Mouse (Mus musculus): Measurements from ENCODE around the gene Kcnma1. TPM values are rescaled to one million over a fixed set of nuclear protein-coding genes. Genes with fewer than 3 reads are reported as not detected.
A peak's percentile ranks its signal among the peaks of the same experiment; 100 is the strongest.

Kcnma1 gene
- total RNA-seq, 4 experiments from 2014 or later, result 151 to 190 (median 165) TPM

DNA sequence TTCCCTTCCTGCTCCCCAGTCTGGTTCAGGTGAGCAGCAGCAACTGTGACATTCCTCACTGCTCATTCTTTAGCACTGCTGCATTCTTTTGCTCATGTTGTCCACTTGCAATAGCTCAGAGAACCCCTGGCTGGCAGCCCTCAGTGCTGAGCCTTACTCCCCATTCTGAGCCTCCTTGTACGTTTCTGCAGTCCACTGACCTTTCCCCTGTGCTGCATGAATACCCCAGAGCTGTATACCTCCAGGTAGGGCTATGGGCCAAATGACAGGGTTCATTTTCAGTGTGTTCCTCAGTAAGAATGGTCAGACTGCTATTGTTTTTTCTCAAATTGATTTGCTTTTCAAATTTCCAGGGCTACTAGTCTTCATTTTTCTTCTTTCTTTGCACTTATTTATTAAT is 396.2 kb downstream of the Kcnma1 start:
- no peak for DNase-seq (ENCODE audit: low spot score in 2 of 2)

DNA sequence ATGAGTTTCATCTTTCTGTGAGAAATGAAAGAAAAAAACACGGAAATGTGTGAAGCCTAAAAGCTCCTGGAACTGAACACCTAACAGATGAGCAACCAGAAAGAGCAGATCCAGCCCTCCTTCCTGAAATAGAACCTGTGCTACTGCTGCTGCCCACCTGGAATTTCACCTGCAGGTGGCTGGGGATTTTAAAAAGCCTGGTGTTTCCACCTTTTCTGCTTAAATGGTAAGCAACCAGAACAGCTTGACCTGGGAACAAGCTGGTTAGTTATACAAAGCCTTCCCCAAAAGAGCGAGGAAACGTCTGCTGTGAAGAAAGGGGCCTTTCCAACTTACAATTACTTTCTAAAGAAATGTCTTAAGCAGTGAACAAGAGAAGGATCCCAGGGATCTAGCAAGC is 404.2 kb downstream of the Kcnma1 start:
- peak in 1 of 2 experiments; percentile 47 for DNase-seq (ENCODE audit: low spot score in 2 of 2)

DNA sequence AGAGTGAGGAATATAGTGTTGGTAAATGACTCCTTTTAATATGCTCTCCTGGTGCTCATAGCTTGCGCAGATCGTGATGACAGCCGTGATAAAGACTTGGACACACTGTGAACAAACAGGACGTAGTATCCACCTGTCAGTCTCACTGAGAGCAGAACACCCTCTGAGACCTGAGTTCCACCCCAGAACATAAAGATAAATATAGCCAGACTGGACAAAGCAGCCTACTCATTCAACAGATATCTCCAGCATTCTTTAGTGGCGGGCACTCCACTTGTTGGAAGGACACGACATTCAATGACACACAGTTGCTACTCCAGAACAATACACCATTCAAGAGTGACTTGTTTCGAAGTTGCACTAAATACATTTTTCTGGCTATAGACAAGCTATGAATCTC is 408.6 kb downstream of the Kcnma1 start:
- DNase-seq (ENCODE audit: low spot score in 2 of 2), result no peak

DNA sequence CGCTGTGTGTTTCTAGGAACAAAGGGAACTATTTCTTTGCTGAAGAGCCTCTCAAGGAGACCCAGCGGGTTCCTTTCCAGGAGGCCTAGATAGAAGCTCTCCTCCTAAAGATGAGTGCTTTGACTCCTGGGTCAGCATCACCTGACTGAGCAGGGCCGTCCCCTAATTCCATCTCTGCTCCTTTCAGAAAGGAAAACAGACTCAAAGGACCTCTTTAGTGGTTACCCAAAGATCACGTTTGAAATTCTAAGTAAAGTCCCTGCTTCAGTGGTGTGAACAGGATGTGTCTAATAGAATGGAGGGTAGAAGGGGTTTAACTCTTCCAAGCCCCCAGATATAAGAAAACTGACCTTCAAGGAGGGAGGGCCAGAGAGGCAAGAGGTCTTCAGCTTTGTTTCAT is 411.4 kb downstream of the Kcnma1 start:
- DNase-seq (ENCODE audit: low spot score in 2 of 2), result no peak

DNA sequence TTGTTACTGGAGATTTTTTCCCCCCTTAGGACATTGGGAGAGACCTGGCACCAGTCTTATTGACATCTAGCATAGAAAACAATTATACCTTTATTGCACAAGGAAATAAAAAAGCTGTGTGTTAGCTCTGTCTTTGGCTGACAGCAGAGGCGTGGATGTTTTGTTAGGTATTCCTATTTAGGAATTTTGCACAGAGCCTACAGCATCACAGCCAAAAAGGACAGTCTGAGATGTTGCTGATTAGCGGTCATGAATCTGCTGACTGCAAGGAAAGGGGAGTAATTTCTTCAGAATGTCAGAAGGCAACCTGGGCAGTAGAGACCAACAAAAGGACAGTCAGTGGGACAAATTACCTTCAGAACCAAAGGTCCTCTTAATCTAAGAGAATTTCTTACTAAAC is 412.2 kb downstream of the Kcnma1 start:
- DNase-seq (ENCODE audit: low spot score in 2 of 2), result no peak

DNA sequence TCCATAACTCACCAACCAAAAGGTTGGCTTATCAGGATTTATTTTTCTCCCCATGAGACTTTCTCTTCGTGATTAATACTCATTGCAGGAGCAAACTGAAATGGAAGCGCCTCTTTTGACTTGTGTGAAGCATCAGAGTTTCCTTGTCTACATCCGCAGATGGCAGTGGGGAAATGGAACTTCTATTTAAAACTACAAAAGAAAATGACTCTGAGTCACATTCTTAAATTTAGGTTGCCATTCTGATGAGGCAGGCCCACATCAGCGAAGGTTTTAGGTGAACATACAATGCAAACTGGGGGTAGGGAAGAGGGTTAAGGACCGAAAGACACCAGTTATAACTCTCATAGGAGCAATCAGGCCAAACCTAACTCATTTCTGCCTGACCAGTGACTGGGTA is 419.7 kb downstream of the Kcnma1 start:
- DNase-seq (ENCODE audit: low spot score in 2 of 2), result peak in 1 of 2 experiments; percentile 35

DNA sequence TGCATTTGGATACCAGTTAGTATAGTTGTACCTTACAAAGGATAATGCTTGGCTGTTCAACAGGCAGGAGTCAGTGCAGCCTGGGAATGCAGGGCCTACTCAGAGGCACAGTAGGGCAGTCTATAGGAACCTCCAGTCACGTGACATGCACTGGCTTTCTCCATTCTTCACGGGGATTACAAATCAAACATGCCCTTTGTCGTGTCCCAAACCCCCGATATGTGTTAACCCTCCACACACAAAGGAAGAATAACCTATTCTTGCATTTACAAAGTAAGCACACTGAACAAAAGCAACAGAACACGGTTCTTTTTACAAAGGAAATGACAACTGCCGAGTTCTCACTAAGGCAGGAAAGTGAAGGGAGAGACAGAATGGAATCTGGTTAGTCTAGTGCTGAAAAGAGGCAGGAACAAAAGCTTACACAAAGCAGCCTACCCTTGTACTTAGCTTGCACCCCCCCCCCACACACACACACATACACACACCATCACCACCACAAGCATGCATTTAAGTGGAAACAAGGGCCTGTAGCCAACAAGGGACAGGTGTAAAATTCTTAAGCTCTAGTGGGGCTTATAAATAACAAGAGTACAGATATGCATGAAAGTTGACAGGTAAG is 421.4 kb downstream of the Kcnma1 start:
- DNase-seq (ENCODE audit: low spot score in 2 of 2), result no peak

DNA sequence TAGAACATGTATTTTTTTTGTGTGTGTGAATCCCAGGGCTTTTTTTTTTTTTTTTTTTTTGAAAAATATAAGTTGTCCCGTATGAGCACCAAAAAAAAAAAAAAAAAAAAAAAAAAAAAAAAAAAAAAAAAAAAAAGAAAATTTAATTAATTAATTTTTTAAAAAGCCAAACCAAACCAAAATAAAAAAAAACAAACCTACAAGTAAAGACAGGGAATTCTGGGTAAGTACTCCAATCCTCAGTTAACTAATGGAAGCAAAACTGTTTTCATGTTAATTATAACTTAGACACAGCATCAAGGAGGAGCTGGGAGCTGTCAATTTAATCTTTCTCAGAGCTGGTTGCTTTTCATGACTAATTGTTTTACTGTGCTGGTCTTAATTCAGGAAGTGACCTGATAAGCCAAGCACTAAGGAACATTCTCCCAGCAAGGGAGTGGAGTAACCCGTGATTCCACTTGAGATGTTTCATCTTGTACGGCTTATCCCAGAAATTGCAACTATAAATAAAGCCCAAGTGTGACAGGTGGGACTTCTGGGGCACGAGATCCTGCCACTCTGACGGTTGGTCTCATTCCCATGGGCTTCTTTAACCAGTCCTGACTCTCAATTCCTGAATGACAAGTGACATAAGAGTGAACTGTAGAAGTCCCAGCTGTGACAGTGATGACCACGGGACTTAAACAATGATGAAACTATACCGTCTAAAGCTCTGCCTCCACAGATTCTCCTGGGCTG is 424.4 kb downstream of the Kcnma1 start:
- DNase-seq (ENCODE audit: low spot score in 2 of 2), result no peak

DNA sequence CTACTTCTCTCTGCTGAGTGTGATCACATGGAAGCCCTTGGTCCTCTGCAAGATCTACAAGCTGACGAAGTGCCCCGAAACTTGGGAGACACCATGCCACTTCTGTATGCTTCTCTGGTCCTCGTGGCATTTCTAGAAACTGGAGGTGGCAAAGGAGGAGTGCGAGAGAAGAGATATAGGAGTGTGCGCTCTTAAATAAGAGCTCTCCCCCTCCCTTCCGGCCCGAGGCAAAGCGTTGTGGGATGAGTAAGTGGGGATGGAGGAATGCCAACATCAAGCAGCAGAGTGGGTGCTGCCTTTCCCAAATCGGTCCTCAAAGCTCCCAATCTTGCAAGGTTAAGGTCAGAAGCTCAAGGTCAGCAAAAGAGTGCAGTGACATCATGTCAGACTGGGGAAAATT is 426.8 kb downstream of the Kcnma1 start:
- peak; percentile 30 to 83 for DNase-seq (ENCODE audit: low spot score in 2 of 2)

DNA sequence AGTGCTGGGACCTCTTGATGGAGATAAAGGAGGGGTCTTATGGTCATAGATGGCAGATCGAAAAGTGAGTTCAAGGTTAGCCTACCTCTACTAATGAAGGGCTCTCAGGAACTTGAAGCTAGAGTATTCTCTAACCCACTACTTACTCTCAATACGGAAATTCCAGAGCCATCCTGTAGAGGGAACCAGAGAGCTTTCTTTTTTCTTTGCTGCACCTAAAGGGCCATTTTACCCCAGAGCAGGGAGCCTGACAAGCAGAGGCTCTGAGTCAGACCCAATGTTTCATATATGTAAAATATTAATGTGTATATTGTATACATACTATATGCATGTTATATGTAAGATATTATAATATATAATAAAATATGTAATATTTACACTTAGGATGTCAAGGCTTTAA is 431.1 kb downstream of the Kcnma1 start:
- peak in 1 of 2 experiments; percentile 34 for DNase-seq (ENCODE audit: low spot score in 2 of 2)

DNA sequence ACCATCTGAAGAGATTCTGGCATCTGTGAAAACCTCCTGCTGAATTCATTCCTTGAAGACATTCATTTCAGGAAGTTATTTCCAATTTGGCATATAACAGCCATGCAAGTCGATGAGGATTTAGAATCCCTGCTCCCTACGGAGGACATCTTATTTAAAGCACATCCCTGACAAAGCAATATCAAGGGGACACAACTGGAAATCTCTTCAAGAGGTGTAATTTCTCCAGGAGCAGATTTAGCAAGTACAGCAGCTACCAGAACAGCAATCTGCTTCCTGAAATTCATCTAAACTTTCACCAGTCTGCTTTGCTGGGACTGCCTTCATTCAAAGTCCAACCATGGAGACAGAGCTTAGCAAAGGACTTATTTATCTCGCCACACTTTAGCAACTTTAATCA is 433.0 kb downstream of the Kcnma1 start:
- no peak for DNase-seq (ENCODE audit: low spot score in 2 of 2)

DNA sequence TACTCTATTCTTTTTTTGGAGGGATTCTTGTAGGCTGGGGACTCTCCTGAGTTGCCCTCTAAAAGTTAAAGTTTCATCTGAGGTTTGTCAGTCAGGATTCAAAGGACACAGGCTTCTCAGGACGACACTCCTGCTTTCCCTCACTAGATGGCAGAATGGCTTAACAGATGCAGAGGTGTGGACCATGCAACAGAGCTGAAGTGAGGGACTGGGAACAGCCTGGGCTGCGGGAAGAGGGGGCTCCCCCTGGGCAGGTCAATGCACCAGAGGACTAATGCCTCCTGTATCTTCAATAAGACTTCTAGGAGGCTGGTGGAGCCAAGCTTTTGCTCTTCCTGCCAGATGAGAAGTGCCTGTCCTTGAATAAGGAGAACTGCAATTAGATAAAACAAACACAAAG is 438.3 kb downstream of the Kcnma1 start:
- no peak for DNase-seq (ENCODE audit: low spot score in 2 of 2)

DNA sequence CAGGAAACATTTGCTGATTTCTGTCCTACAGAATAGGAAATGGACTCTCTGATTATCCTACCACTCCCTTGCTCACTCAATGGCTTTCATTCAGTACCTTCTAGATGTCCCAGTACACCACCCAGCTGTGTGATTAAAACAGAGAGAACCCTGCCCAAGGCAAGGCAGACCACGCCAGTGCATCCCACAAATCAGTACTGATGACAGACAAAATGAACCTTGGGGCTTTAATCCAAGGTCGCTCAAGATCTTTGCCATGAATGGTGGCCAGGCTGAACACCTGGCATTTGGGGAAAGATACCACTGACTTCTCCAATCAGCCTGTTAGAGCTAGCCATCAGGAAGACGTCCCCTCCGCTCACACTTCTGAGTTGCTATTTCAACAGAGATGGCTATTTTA is 440.2 kb downstream of the Kcnma1 start:
- no peak for DNase-seq (ENCODE audit: low spot score in 2 of 2)

DNA sequence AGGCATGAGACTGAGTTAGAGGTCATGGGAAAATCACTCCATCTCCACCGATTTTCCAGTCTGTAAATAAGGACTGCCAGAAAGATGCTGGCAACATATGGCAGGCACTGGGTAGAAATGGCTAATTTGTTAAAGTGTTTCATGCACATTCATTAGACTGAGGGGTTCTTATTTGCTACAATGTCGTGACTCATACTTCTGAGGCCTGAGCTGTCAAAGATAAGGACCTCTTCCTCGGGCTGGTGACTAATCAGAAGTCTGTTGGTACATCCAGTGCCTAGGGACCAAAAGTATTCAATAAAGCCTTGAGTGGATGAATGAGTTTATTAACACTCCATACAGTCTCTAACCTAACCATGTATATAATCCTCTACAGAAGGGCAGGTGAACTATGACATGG is 440.9 kb downstream of the Kcnma1 start:
- DNase-seq (ENCODE audit: low spot score in 2 of 2), result no peak

DNA sequence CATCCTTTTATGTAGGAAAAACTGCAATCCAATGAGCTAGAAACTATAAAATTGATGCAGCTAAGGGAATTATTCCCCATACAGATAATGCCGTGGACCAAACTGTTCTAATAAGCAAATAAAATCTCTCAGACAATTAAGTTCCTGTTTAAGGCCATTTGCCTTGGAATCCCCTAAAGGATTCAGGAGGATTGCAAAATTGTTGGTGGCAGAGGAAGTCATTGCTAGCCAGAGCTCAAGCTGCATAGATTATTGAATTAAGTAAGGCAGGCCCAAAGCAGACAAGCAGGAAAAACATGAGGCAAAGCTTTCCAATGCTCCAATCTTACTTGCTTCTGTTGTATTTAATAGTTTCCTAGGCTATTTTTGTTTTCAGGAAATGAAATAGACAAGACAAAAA is 441.5 kb downstream of the Kcnma1 start:
- no peak for DNase-seq (ENCODE audit: low spot score in 2 of 2)

DNA sequence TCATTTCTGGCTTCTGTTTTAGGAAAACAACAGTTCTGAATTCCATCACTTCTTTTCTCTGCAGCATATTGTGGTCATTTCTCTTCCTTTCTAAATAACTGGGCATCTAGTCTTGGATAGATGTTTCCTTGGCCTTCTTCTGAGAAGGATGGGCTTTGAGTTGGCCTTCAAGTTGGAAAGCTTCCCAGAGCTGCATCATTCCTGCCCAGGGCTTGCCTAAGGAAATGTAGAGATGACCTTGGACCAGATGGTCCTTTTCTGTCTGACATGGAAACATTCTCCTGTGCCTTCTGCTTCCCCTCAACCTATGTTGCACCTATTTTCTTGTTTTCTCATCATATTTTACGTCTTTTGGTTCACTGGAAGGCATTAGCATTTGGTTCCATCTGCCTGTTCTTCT is 444.0 kb downstream of the Kcnma1 start:
- no peak for DNase-seq (ENCODE audit: low spot score in 2 of 2)

DNA sequence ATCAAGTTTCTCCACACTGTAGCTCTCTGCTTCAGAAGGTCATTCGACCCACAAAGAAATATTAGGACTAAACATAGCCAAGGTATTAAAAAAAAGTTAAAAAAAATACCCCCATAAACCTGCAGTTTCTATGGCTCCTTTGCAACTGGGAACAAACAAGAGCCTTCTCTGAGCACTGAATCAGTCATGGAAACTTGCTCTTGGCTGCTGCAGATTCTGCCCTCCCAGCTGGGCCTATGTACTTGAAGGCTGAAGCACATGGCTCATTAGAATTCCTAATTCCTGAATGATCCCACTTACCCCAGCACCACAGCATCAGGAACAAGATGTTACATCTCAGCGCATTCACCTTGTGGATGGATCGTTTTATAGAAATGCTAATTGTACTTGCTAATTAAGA is 448.4 kb downstream of the Kcnma1 start:
- DNase-seq (ENCODE audit: low spot score in 2 of 2), result no peak

DNA sequence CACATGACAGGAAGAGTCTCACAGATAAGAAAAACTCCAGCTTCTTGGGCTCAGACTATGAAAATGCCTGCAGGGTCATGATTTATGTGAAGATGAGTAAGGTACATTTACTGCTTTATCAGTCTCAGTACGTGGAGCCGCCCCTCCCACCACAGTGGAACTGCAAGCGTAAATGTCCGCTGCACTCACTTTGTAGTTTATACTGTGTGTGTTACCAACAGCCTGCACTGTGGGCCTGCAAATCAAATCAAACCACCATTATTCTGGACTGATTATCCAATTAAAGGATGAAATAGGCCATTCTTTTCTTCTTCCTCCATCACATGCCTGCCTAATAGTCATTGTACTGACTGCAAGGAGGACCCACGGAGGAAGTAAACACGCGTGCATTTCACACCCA is 449.8 kb downstream of the Kcnma1 start:
- DNase-seq (ENCODE audit: low spot score in 2 of 2), result no peak

DNA sequence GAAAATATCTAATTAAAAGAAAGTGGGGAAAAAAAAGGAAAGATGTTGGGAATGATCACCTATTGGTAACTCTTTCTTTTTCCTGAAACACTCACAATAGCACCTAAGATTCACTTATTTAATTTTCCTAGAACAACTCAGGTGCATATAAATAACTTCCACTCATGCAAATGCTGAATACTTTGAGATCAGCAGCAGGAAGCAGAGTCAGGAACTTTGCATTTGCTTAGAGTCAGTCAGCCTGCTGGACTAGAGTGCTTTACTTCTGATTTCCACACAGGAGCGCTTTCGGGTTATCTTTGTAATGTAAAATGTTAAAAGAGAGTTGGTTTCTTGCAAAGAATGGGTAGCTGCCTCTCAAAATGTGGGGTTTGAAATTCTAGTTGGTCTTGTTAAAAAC is 451.1 kb downstream of the Kcnma1 start:
- DNase-seq (ENCODE audit: low spot score in 2 of 2), result no peak

DNA sequence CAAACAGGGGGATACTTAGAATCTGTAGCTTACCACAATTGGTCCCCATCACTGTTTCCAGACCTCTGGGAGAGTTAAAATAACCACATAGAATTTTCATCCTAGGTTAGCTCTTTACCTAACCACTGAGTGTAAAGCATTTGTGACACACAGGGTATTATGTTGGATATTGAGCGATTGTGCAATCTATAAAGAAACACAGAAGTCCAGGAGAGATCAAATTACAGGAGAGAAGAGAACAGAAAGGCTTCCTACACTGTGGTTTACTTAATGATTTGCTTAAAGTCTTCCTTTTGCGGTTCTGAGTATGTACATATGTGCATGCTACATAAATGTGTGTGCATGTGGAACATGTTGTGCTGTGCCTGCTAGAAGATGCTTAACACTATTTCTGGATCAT is 458.6 kb downstream of the Kcnma1 start:
- DNase-seq (ENCODE audit: low spot score in 2 of 2), result no peak

DNA sequence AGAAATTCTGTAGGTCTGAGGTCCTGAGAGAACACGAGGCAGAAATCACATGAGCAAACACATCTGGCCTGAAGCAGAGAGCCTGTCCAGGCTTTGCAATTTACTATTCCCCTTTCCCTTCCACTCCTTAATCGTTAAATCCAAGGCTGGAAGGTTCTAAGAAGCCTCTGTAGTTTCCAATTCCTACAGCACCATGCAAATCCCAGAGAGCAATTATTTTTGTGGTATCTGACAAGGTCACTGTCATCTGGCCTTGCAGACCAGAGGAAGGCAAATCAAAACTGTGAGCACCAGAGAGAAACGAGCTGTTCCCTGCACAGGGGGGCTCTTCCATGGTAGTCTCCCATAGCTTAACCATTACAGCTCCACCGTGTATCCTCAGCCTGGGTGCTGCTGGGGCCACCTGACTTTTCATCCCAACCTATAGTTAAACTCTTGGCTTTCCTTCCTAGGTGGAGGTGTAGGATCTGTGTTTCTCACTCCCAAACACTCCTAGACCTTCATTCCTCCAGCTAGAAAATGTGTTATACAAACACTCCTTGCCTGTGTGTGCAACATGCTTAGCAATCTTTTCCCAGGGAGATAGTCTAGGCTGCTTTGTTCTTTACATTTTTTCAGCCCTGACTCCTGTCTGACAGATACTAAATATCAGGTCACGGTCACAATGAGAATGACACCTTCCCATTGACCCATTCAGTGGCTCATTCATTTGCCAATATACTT is 461.9 kb downstream of the Kcnma1 start:
- no peak for DNase-seq (ENCODE audit: low spot score in 2 of 2)

DNA sequence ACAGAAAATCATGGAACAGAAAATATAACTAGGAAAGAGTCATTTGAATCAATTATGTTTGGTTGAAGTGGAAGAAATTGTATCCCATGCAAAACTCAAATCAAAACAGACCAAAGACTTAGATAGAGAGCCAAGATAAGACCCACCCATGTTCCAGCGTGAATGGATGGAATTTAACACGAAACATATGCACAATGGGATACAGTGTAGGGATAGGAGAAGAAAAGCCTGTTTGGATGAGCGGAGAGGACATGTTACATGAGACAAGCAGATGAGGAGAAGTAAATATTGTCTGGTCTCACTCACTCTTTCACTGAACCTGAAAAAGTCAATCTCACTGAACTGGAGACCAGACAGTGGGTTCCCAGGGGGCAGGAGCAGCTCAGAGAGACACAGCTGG is 463.8 kb downstream of the Kcnma1 start:
- DNase-seq (ENCODE audit: low spot score in 2 of 2), result no peak

DNA sequence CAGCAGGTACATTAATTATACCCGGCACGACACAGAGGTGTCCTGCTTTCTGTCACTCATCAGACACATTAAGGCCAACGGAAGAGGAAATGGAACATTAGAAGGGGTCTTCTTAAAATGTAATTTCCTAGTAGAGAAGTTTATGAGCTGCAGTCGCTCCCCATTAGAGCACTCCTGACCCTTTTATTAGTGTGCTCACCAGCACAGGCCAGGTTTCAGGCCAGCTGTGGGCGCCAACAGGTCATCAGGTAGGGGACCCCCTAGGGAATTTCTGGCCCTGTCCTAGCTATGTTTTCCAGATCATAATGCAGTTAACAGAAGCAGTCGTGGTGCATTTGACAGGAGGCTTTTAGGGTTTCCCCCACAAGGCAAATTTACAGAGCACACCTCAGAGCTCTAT is 472.2 kb downstream of the Kcnma1 start:
- DNase-seq (ENCODE audit: low spot score in 2 of 2), result no peak

All from left cerebral cortex, adult 8-10 months (tissue).